Mouse (Mus musculus): Measurements from ENCODE around the gene Coro1b. TPM values are rescaled to one million over a fixed set of nuclear protein-coding genes. Genes with fewer than 3 reads are reported as not detected.

Gene Coro1b
- total and polyA plus RNA-seq, 2 experiments from 2014 or later = 97.2 to 120 TPM

DNA sequence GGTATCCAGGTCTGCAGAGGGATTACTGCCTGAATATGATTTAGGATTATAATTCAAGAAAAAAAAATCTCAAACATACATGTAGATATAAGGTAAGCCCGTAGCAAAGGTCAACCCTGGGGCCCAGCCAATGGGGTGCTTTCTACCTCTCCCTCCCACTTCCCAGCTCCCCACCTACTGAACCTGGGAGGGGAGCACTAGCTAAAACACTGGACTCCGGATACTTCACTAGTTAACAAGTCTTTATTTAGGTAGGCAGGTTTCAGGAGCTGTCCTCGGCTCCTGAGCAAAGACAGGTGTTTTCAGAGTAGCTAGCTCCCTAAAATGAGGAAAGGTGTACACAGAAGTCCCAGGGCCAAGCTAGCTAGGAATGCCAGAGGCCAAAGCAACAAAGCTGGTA lies 15.7 kb downstream of the Coro1b start:
- TF ChIP-seq CTCF (IDR thresholded peaks at IDR 0.05; ENCODE audit: low read depth) (no peak), EP300 (IDR thresholded peaks at IDR 0.05; ENCODE audit: low read depth) (no peak)
- Histone ChIP-seq H3K4me3 (ENCODE audit: low read depth, low read length) (no peak overlapping the region), H3K9me3 (replicated peaks; ENCODE audit: control insufficient read depth, low read length) (no peaks in the 10 kb centered on the region), H3K36me3 (replicated peaks; ENCODE audit: control insufficient read depth, insufficient read depth, low read length) (peaks cover 32% of the 10 kb centered on the region), H3K4me1 (ENCODE audit: control insufficient read depth, insufficient read depth) (peaks cover 7% of the 10 kb centered on the region), H3K4me2 (ENCODE audit: low read depth, low read length) (no peak overlapping the region), H3K27me3 (ENCODE audit: control insufficient read depth, insufficient read depth, low read length) (no peaks in the 10 kb centered on the region), H3K9ac (replicated peaks; ENCODE audit: low read depth, low read length) (no peak overlapping the region), H3K27ac (ENCODE audit: low read depth) (no peak overlapping the region)
- no peak for ATAC-seq (ENCODE audit: insufficient read depth, low read depth)
- WGBS = 75% methylated on average over 3 of the region's 3 CpGs
- DNase-seq (ENCODE audit: low spot score) = no peak

DNA sequence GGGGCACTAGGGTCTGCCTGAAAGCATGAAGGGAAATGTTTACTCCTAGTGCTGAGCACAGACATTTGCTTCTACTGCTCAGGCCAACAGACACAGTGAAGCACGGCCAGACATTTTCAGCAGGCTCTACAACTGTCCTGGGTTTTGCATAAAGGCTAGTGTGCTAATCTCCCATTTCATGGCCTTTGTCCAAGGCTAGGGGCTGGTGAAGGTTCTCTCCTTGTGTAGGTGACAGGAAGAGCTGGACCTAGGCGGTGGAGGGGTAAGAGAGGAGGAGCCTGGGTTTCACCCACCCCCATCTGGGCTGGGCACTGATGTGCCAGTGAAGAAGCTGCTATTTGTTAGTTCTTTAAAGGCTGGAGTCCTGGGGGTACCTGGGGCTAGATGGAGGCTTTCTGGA lies 16.3 kb downstream of the Coro1b start:
- Histone ChIP-seq H3K4me3 (ENCODE audit: low read depth, low read length) (no peak overlapping the region), H3K36me3 (replicated peaks; ENCODE audit: control insufficient read depth, insufficient read depth, low read length) (peaks cover 26% of the 10 kb centered on the region), H3K4me1 (ENCODE audit: control insufficient read depth, insufficient read depth) (peaks cover 7% of the 10 kb centered on the region), H3K9me3 (replicated peaks; ENCODE audit: control insufficient read depth, low read length) (no peaks in the 10 kb centered on the region), H3K27ac (ENCODE audit: low read depth) (no peak overlapping the region), H3K27me3 (ENCODE audit: control insufficient read depth, insufficient read depth, low read length) (no peaks in the 10 kb centered on the region), H3K4me2 (ENCODE audit: low read depth, low read length) (no peak overlapping the region), H3K9ac (replicated peaks; ENCODE audit: low read depth, low read length) (no peak overlapping the region)
- DNase-seq (ENCODE audit: low spot score) (no peak), ATAC-seq (ENCODE audit: insufficient read depth, low read depth) (no peak)
- TF ChIP-seq EP300 (IDR thresholded peaks at IDR 0.05; ENCODE audit: low read depth) (no peak), CTCF (IDR thresholded peaks at IDR 0.05; ENCODE audit: low read depth) (no peak)
- 59% methylated on average over 2 of the region's 2 CpGs for WGBS

DNA sequence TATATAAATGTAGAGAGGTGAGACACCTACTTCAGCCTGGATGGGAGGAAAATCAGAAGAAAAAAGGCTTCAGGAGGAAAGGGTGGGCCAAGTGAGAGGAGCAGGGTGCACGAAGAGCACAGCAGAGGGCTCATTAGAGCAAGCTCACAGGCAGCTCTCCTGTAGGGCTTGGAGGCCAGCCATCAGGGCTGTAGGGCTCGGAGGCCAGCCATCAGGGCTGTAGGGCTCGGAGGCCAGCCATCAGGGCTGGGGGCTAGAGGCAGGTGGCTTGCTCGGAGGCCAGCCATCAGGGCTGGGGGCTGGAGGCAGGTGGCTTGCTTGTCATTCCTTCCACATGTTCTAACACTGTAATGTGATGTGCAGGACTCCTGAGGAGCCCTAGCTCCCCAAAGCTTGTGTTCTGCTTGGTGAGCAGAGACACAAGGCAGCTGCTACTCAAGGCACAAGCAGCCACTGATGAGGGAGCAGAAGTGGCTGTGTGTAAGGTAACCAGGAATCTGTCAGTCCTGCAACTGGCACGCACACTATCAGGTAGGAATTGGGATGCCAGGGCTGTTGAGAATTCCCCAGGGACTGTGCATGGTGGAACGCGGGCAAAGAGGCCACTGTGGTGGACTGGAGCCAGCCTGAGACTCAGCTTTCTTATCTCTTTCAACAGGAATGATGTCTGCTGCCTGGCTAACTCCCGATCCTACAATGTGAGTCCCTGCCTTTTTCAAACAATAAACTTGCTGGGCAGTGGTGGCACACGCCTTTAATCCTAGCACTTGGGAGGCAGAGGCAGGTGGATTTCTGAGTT lies 18.5 kb downstream of the Coro1b start:
- WGBS = 32% methylated on average over 9 of the region's 9 CpGs
- Histone ChIP-seq H3K4me1 (ENCODE audit: control insufficient read depth, insufficient read depth) (peaks cover 29% of the 10 kb centered on the region), H3K4me3 (ENCODE audit: low read depth, low read length) (no peak overlapping the region), H3K27ac (ENCODE audit: low read depth) (peak overlapping the region; percentile 79), H3K4me2 (ENCODE audit: low read depth, low read length) (no peak overlapping the region), H3K27me3 (ENCODE audit: control insufficient read depth, insufficient read depth, low read length) (no peaks in the 10 kb centered on the region), H3K9ac (replicated peaks; ENCODE audit: low read depth, low read length) (no peak overlapping the region), H3K9me3 (replicated peaks; ENCODE audit: control insufficient read depth, low read length) (no peaks in the 10 kb centered on the region), H3K36me3 (replicated peaks; ENCODE audit: control insufficient read depth, insufficient read depth, low read length) (0 out of 2 replicates have a peak, but pooled peaks cover 8% of the 10 kb centered on the region)
- DNase-seq (ENCODE audit: low spot score) (peak; percentile 61), ATAC-seq (ENCODE audit: insufficient read depth, low read depth) (peak; percentile 10)
- TF ChIP-seq EP300 (IDR thresholded peaks at IDR 0.05; ENCODE audit: low read depth) (peak; percentile 72; the same call in 1 of the 2 replicates), CTCF (IDR thresholded peaks at IDR 0.05; ENCODE audit: low read depth) (no peak)

DNA sequence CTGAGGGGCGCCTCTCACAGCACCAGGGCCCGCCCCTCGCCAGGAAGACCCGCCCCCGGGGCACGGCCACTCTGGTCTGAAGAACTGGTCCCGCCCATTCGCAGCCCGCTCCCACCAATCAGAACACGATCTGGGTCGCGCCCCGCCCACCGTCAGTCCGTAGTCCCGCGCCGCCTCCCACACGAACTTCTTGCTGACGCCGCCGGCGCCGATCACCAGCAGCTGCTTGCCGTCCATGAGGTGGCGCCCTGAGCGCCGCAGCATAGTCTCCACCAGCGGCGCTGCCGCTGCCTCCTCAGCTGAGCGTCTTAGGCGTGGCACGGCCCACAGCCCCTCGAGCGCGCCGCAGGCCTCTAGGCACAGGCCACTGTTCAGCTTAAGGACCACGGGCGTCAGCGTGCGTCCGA lies 21.0 kb downstream of the Coro1b start:
- H3K4me1 ChIP-seq (ENCODE audit: control insufficient read depth, insufficient read depth) = peaks cover 38% of the 10 kb centered on the region
- DNase-seq (ENCODE audit: low spot score) (peak; percentile 99), ATAC-seq (ENCODE audit: insufficient read depth, low read depth) (peak; percentile 84)
- H3K36me3 ChIP-seq (replicated peaks; ENCODE audit: control insufficient read depth, insufficient read depth, low read length) = 0 out of 2 replicates have a peak, but pooled peaks cover 8% of the 10 kb centered on the region
- peak overlapping the region; percentile 73 for H3K4me2 ChIP-seq (ENCODE audit: low read depth, low read length)
- H3K27ac ChIP-seq (ENCODE audit: low read depth) = peak overlapping the region; percentile 92
- no peaks in the 10 kb centered on the region for H3K27me3 ChIP-seq (ENCODE audit: control insufficient read depth, insufficient read depth, low read length)
- H3K9me3 ChIP-seq (replicated peaks; ENCODE audit: control insufficient read depth, low read length) = no peaks in the 10 kb centered on the region
- H3K4me3 ChIP-seq (ENCODE audit: low read depth, low read length) = peak overlapping the region; percentile 40
- peak overlapping the region; percentile 68 for H3K9ac ChIP-seq (replicated peaks; ENCODE audit: low read depth, low read length)
- TF ChIP-seq CTCF (IDR thresholded peaks at IDR 0.05; ENCODE audit: low read depth) (peak; percentile 95), EP300 (IDR thresholded peaks at IDR 0.05; ENCODE audit: low read depth) (peak; percentile 65; the same call in 1 of the 2 replicates)
- WGBS = under 1% methylated on average over 43 of the region's 43 CpGs

DNA sequence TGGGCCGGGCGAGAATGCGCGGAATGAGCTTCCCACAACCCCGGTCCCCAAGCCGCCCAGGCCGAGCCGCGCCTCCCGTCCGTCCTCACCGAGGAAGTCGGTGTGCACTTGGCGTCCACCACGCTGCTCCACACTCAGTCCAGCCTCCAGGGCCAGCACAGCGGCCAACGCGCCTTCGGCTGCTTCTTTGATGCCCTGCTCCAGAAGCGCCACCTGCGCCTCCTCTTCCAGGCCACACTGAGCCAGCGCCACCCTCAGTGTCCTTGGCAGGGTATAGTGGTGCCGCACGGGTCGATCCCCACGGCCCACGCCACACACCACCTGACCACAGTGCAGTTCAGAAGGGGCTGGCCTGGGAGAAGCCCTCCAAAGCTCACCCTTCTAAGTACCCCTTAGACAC lies 21.4 kb downstream of the Coro1b start:
- Histone ChIP-seq H3K9me3 (replicated peaks; ENCODE audit: control insufficient read depth, low read length) (no peaks in the 10 kb centered on the region), H3K4me2 (ENCODE audit: low read depth, low read length) (peak overlapping the region; percentile 73), H3K9ac (replicated peaks; ENCODE audit: low read depth, low read length) (peak overlapping the region; percentile 68), H3K27me3 (ENCODE audit: control insufficient read depth, insufficient read depth, low read length) (no peaks in the 10 kb centered on the region), H3K4me1 (ENCODE audit: control insufficient read depth, insufficient read depth) (peaks cover 38% of the 10 kb centered on the region), H3K36me3 (replicated peaks; ENCODE audit: control insufficient read depth, insufficient read depth, low read length) (0 out of 2 replicates have a peak, but pooled peaks cover 8% of the 10 kb centered on the region), H3K27ac (ENCODE audit: low read depth) (peak overlapping the region; percentile 92), H3K4me3 (ENCODE audit: low read depth, low read length) (peak overlapping the region; percentile 40)
- ATAC-seq (ENCODE audit: insufficient read depth, low read depth) = peak; percentile 1
- WGBS = 8% methylated on average over 25 of the region's 27 CpGs
- TF ChIP-seq EP300 (IDR thresholded peaks at IDR 0.05; ENCODE audit: low read depth) = 0 out of 2 replicates have a peak, but pooled peaks have one; percentile 16
- no peak for TF ChIP-seq CTCF (IDR thresholded peaks at IDR 0.05; ENCODE audit: low read depth)
- DNase-seq (ENCODE audit: low spot score) = no peak
